ENCODE assay signal across 25 mouse cellular contexts in the genomic region with DNA sequence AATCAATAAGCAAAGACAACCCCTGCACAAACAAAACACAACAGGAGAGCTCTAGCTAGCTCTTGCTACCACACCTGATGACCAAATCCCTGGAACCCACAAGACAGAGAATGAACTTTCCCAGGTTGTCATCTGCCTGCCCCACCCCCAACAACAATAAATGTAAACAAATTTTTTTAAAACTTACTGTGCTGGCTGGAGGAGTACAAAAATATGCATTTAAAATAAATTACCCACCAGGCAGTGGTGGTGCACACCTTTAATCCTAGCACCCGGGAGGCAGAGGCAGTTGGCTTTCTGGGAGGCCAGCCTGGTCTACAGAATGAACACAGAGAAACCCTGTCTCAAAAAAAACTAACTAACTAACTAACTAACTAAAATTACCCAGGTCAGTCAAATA. TPM values are rescaled to one million over a fixed set of nuclear protein-coding genes. Genes with fewer than 3 reads are reported as not detected.
DNase-seq lines count a peak whose midpoint lies in the region; ATAC-seq and TF ChIP-seq lines count a peak whose summit lies in the region.
"Had no signal": no experiment of that assay in that cellular context is flagged by ENCODE, and none has a peak within 500 bp of the region (broad histone marks: within the 10 kb centered on the region; RNA-seq: fewer than 3 reads in every experiment).

No protein-coding gene starts in this region.

- ATAC-seq in heart, embryonic 12.5 days (ENCODE audit: insufficient number of reproducible peaks, low FRiP score) = no peak
- ATAC-seq in megakaryocyte, adult 5-6 weeks (ENCODE audit: poor library complexity, severe bottlenecking) = no peak
- ATAC-seq in liver, embryonic 13.5 days (ENCODE audit: low read depth) = no peak
- ATAC-seq in kidney, embryonic 16.5 days (ENCODE audit: low FRiP score, low TSS enrichment) = no peak
- ATAC-seq: forebrain, postnatal 0 days had no signal

- WGBS in heart, embryonic 12.5 days = 85% methylated on average over 1 of the region's 1 CpGs
- 48% methylated on average over 1 of the region's 1 CpGs for WGBS in liver, embryonic 13.5 days (ENCODE audit: insufficient replicate concordance)
- WGBS in kidney, embryonic 16.5 days = 83% methylated on average over 1 of the region's 1 CpGs
- 28% methylated on average over 1 of the region's 1 CpGs for WGBS in cerebellum, adult 2 months

- peaks cover 96% of the 10 kb centered on the region for H3K79me2 ChIP-seq in myocyte (ENCODE audit: control insufficient read depth, insufficient read depth)

- DNase-seq in heart, adult 18-20 months = no peak
- no peak for DNase-seq in liver, embryonic 13.5 days
- DNase-seq in cerebellum, adult 2 months = no peak
- DNase-seq: adrenal gland, postnatal 14 days; cerebellum, adult 9-11 months; forebrain, postnatal 0 days; gastrocnemius, postnatal 36 days; kidney, postnatal 4 days; lung, adult 2 months; right cerebral cortex, postnatal 14 days had no signal

- no peaks in the 10 kb centered on the region for H3K27me3 ChIP-seq in heart, embryonic 12.5 days (replicated peaks)
- H3K27me3 ChIP-seq in megakaryocyte, embryonic 14.5 days (replicated peaks) = no peaks in the 10 kb centered on the region
- no peaks in the 10 kb centered on the region for H3K27me3 ChIP-seq in liver, embryonic 13.5 days
- no peaks in the 10 kb centered on the region for H3K27me3 ChIP-seq in myocyte (ENCODE audit: control insufficient read depth, insufficient read depth, insufficient read length)
- no peaks in the 10 kb centered on the region for H3K27me3 ChIP-seq in kidney, embryonic 16.5 days (ENCODE audit: insufficient read depth, low read length)
- H3K27me3 ChIP-seq in cerebellum, adult 2 months (ENCODE audit: control insufficient read depth, insufficient read depth, low read length) = no peaks in the 10 kb centered on the region
- H3K27me3 ChIP-seq: hindbrain, embryonic 12.5 days; limb, embryonic 12.5 days; midbrain, embryonic 12.5 days; neural tube, embryonic 12.5 days had no signal

- H3K9me3 ChIP-seq in heart, embryonic 12.5 days (replicated peaks) = no peaks in the 10 kb centered on the region
- no peaks in the 10 kb centered on the region for H3K9me3 ChIP-seq in megakaryocyte, embryonic 14.5 days
- no peaks in the 10 kb centered on the region for H3K9me3 ChIP-seq in liver, embryonic 13.5 days (replicated peaks)
- no peaks in the 10 kb centered on the region for H3K9me3 ChIP-seq in kidney, embryonic 16.5 days (ENCODE audit: low read length)
- H3K9me3 ChIP-seq: embryonic facial prominence, embryonic 10.5 days; hindbrain, embryonic 12.5 days; limb, embryonic 12.5 days; midbrain, embryonic 12.5 days; neural tube, embryonic 12.5 days had no signal

- peaks cover 12% of the 10 kb centered on the region; the same call in 1 of the 2 replicates for H3K36me3 ChIP-seq in heart, embryonic 12.5 days
- H3K36me3 ChIP-seq in megakaryocyte, embryonic 14.5 days (replicated peaks; ENCODE audit: low read length) = peaks cover 30% of the 10 kb centered on the region
- H3K36me3 ChIP-seq in liver, embryonic 13.5 days = peaks cover 18% of the 10 kb centered on the region; the same call in 1 of the 2 replicates
- H3K36me3 ChIP-seq in myocyte (ENCODE audit: control insufficient read depth, insufficient read depth) = no peaks in the 10 kb centered on the region
- H3K36me3 ChIP-seq in kidney, embryonic 16.5 days (ENCODE audit: insufficient read depth, low read length) = peaks cover 7% of the 10 kb centered on the region; the same call in 1 of the 2 replicates
- H3K36me3 ChIP-seq: hindbrain, embryonic 12.5 days; neural tube, embryonic 12.5 days had no signal

- H3K9ac ChIP-seq in heart, embryonic 12.5 days = no peak overlapping the region
- peak overlapping the region; percentile 52 for H3K9ac ChIP-seq in liver, embryonic 13.5 days
- H3K9ac ChIP-seq in kidney, embryonic 16.5 days (replicated peaks; ENCODE audit: low read length) = no peak overlapping the region
- H3K9ac ChIP-seq: forebrain, postnatal 0 days; hindbrain, embryonic 12.5 days; limb, embryonic 12.5 days; midbrain, embryonic 12.5 days; neural tube, embryonic 12.5 days had no signal

- H3K27ac ChIP-seq in heart, embryonic 12.5 days (ENCODE audit: poor library complexity, severe bottlenecking) = no peak overlapping the region
- peak overlapping the region; percentile 30; the same call in 1 of the 2 replicates for H3K27ac ChIP-seq in liver, embryonic 13.5 days
- no peak overlapping the region for H3K27ac ChIP-seq in kidney, embryonic 16.5 days (ENCODE audit: low read length)
- H3K27ac ChIP-seq in cerebellum, adult 2 months (ENCODE audit: insufficient read depth, low read length) = no peak overlapping the region
- H3K27ac ChIP-seq: embryonic facial prominence, embryonic 10.5 days; hindbrain, embryonic 12.5 days; limb, embryonic 12.5 days; midbrain, embryonic 12.5 days; neural tube, embryonic 12.5 days had no signal

- H3K4me1 ChIP-seq in heart, embryonic 12.5 days (replicated peaks) = peaks cover 63% of the 10 kb centered on the region
- peaks cover 76% of the 10 kb centered on the region for H3K4me1 ChIP-seq in megakaryocyte, embryonic 14.5 days
- H3K4me1 ChIP-seq in liver, embryonic 13.5 days (replicated peaks) = peaks cover 84% of the 10 kb centered on the region
- H3K4me1 ChIP-seq in kidney, embryonic 16.5 days (ENCODE audit: insufficient read depth, low read length) = peaks cover 51% of the 10 kb centered on the region
- H3K4me1 ChIP-seq in cerebellum, adult 2 months (ENCODE audit: control insufficient read depth, insufficient read depth, low read length) = peaks cover 15% of the 10 kb centered on the region; the same call in 1 of the 2 replicates

- TF ChIP-seq POLR2A in myocyte (IDR thresholded peaks at IDR 0.05; ENCODE audit: insufficient read length, low read depth) = no peak
- TF ChIP-seq POLR2A in cerebellum, adult 2 months (IDR thresholded peaks at IDR 0.05; ENCODE audit: borderline replicate concordance, insufficient read depth, low read length) = no peak

- no peak overlapping the region for H3K4me3 ChIP-seq in heart, embryonic 12.5 days
- H3K4me3 ChIP-seq in megakaryocyte, embryonic 14.5 days (replicated peaks) = peak overlapping the region; percentile 7
- no peak overlapping the region for H3K4me3 ChIP-seq in liver, embryonic 13.5 days (replicated peaks)
- H3K4me3 ChIP-seq in myocyte = no peak overlapping the region
- H3K4me3 ChIP-seq in kidney, embryonic 16.5 days (ENCODE audit: low read length) = no peak overlapping the region
- no peak overlapping the region for H3K4me3 ChIP-seq in cerebellum, adult 2 months (replicated peaks; ENCODE audit: insufficient read depth, low read depth, low read length)
- H3K4me3 ChIP-seq: embryonic facial prominence, embryonic 10.5 days; hindbrain, embryonic 12.5 days; limb, embryonic 12.5 days; midbrain, embryonic 12.5 days; neural tube, embryonic 12.5 days had no signal

- no peak for TF ChIP-seq CTCF in cerebellum, adult 2 months (IDR thresholded peaks at IDR 0.05; ENCODE audit: borderline replicate concordance, insufficient read depth, low read depth, low read length)

- peak overlapping the region; percentile 16; the same call in 1 of the 2 replicates for H3K4me2 ChIP-seq in heart, embryonic 12.5 days
- peak overlapping the region; percentile 73 for H3K4me2 ChIP-seq in liver, embryonic 13.5 days
- H3K4me2 ChIP-seq in myocyte (ENCODE audit: low read depth) = peak overlapping the region; percentile 73
- H3K4me2 ChIP-seq in kidney, embryonic 16.5 days (replicated peaks; ENCODE audit: low read depth, low read length) = no peak overlapping the region
- H3K4me2 ChIP-seq: hindbrain, embryonic 12.5 days; limb, embryonic 12.5 days; midbrain, embryonic 12.5 days; neural tube, embryonic 12.5 days had no signal

- H3ac ChIP-seq in myocyte (ENCODE audit: control insufficient read depth, insufficient read length) = no peak overlapping the region

TF ChIP-seq in myocyte, 11 proteins besides CTCF, POLR2A, EP300 and RAD21 (continues in another document):
- TF ChIP-seq REST (IDR thresholded peaks at IDR 0.05; ENCODE audit: insufficient read depth, insufficient read length) = no peak
- no peak for TF ChIP-seq TCF3 (IDR thresholded peaks at IDR 0.05; ENCODE audit: insufficient read length, low read depth)
- no peak for TF ChIP-seq E2F4 (IDR thresholded peaks at IDR 0.05; ENCODE audit: insufficient read depth)

RNA-seq across cellular contexts. Expression of a gene that starts 4.8 kb away (rescaled TPM):
- polyA plus RNA-seq in heart, embryonic 12.5 days (2016; fragmentation: Nextera tagmentation; extraction: Ambion mirVana) = 82.0 and 84.6 TPM in 2 replicates
- 10 to 100 TPM; 31.4 to 34.7 TPM for total RNA-seq in heart, adult 18-20 months (2021)
- polyA plus RNA-seq in megakaryocyte, embryonic 14.5 days (2012; ENCODE audit: insufficient read depth, low replicate concordance) = 2.8 and 22.3 TPM in 2 replicates
- total RNA-seq in megakaryocyte, adult 5-6 weeks (2015) = 115 and 130 TPM in 2 replicates
- total RNA-seq in megakaryocyte, adult 5-6 weeks (2017) = 283 and 293 TPM in 2 replicates
- polyA plus RNA-seq in liver, embryonic 13.5 days (2015; fragmentation: Nextera tagmentation; extraction: Ambion mirVana) = 53.4 and 68.8 TPM in 2 replicates
- polyA plus RNA-seq in myocyte (2012; fragmentation: generic; extraction: Trizol) = 15.4 TPM
- polyA plus RNA-seq in kidney, embryonic 16.5 days (2015; fragmentation: Nextera tagmentation; extraction: Ambion mirVana) = 99.5 and 112 TPM in 2 replicates
- polyA plus RNA-seq in cerebellum, adult 2 months (2012; rRNA removed) = 154 and 156 TPM in 2 replicates

RNA-seq across cellular contexts. Expression of a gene that starts 10.8 kb away (rescaled TPM):
- 54.2 and 54.6 TPM in 2 replicates for polyA plus RNA-seq in heart, embryonic 12.5 days (2016; fragmentation: Nextera tagmentation; extraction: Ambion mirVana)
- total RNA-seq in heart, adult 18-20 months (2021) = 100 to 1,000 TPM; 274 to 280 TPM
- 32.7 and 40.6 TPM in 2 replicates for polyA plus RNA-seq in megakaryocyte, embryonic 14.5 days (2012; ENCODE audit: insufficient read depth, low replicate concordance)
- 22.6 and 24.8 TPM in 2 replicates for total RNA-seq in megakaryocyte, adult 5-6 weeks (2015)
- total RNA-seq in megakaryocyte, adult 5-6 weeks (2017) = 64.7 and 74.1 TPM in 2 replicates
- 5.2 and 5.5 TPM in 2 replicates for polyA plus RNA-seq in liver, embryonic 13.5 days (2015; fragmentation: Nextera tagmentation; extraction: Ambion mirVana)
- polyA plus RNA-seq in myocyte (2012; fragmentation: generic; extraction: Trizol) = 105 TPM
- polyA plus RNA-seq in kidney, embryonic 16.5 days (2015; fragmentation: Nextera tagmentation; extraction: Ambion mirVana) = 11.2 and 11.5 TPM in 2 replicates
- 226 and 243 TPM in 2 replicates for polyA plus RNA-seq in cerebellum, adult 2 months (2012; rRNA removed)

RNA-seq across cellular contexts. Expression of a gene that starts 35.3 kb away (rescaled TPM):
- 0.35 TPM in 1 of 2 replicates, not detected in the other for polyA plus RNA-seq in heart, embryonic 12.5 days (2016; fragmentation: Nextera tagmentation; extraction: Ambion mirVana)
- under 1 TPM in 1 of 2 experiments, not detected in 1; 0.77 TPM for total RNA-seq in heart, adult 18-20 months (2021)
- polyA plus RNA-seq in megakaryocyte, embryonic 14.5 days (2012; ENCODE audit: insufficient read depth, low replicate concordance) = not detected in 2 replicates
- total RNA-seq in megakaryocyte, adult 5-6 weeks (2015) = not detected in 2 replicates
- not detected in 2 replicates for total RNA-seq in megakaryocyte, adult 5-6 weeks (2017)
- polyA plus RNA-seq in liver, embryonic 13.5 days (2015; fragmentation: Nextera tagmentation; extraction: Ambion mirVana) = not detected in 2 replicates
- not detected for polyA plus RNA-seq in myocyte (2012; fragmentation: generic; extraction: Trizol)
- not detected in 2 replicates for polyA plus RNA-seq in kidney, embryonic 16.5 days (2015; fragmentation: Nextera tagmentation; extraction: Ambion mirVana)
- polyA plus RNA-seq in cerebellum, adult 2 months (2012; rRNA removed) = not detected in 2 replicates
- total RNA-seq: adrenal gland, postnatal 14 days; forebrain, postnatal 0 days; gastrocnemius, postnatal 36 days; left cerebral cortex, postnatal 14 days; monocyte, adult 5-6 weeks had no signal
- polyA plus RNA-seq: cortical plate, adult 2 months; forebrain, postnatal 0 days; limb, embryonic 12.5 days; lung, adult 2 months; neural tube, embryonic 12.5 days; thymus, postnatal 0 days; urinary bladder, adult 2 months had no signal
